Mouse (Mus musculus): ENCODE results near the gene Proser2.

Proser2 gene

GRCm38 (mm10) chr2:6129555-6130355, at the start of gene Proser2:
Proser2 (minus strand) TSS chr2:6130211.
- in situ Hi-C loops (cut with MseI, MboI), result no loop called here

GRCm38 (mm10) chr2:6179749-6180117, 49.7 kb upstream of the Proser2 start:
- in situ Hi-C loops (cut with MseI, MboI), result no loop called here

GRCm38 (mm10) chr2:6178901-6179748, 49.1 kb upstream of the Proser2 start:
- in situ Hi-C loops (cut with MseI, MboI), result no loop called here

GRCm38 (mm10) chr2:6173013-6173412, 43.0 kb upstream of the Proser2 start:
- in situ Hi-C loops (cut with MseI, MboI), result no loop called here

- in situ Hi-C loops (cut with MseI, MboI), result loop anchor here (5.0 to 10.0 kb wide), 3 partner anchors 134 to 174 kb away; no protein-coding TSS in a partner anchor
Observed at GRCm38 (mm10) chr2:6168560-6168959, 38.5 kb upstream of the Proser2 start.

- in situ Hi-C loops (cut with MseI, MboI), result loop anchor here (5.0 to 10.0 kb wide), 3 partner anchors 133 to 173 kb away; no protein-coding TSS in a partner anchor
Observed at GRCm38 (mm10) chr2:6167843-6168558, 38.0 kb upstream of the Proser2 start.

- in situ Hi-C loops (cut with MseI, MboI), result loop anchor here (5.0 to 10.0 kb wide), 3 partner anchors 131 to 171 kb away; no protein-coding TSS in a partner anchor
Observed at GRCm38 (mm10) chr2:6165771-6166170, 35.8 kb upstream of the Proser2 start.

- in situ Hi-C loops (cut with MseI, MboI), result loop anchor here (5.0 to 10.0 kb wide), 3 partner anchors 130 to 170 kb away; no protein-coding TSS in a partner anchor
Observed at GRCm38 (mm10) chr2:6164606-6165290, 34.7 kb upstream of the Proser2 start.

- in situ Hi-C loops (cut with MseI, MboI), result loop anchor here in 1 of 2 experiments (10.0 kb wide), 2 partner anchors 128 to 168 kb away; no protein-coding TSS in a partner anchor
Observed at GRCm38 (mm10) chr2:6162366-6163040, 32.5 kb upstream of the Proser2 start.

- in situ Hi-C loops (cut with MseI, MboI), result loop anchor here in 1 of 2 experiments (10.0 kb wide), 2 partner anchors 125 to 165 kb away; no protein-coding TSS in a partner anchor
Observed at GRCm38 (mm10) chr2:6159735-6160134, 29.7 kb upstream of the Proser2 start.

GRCm38 (mm10) chr2:6159219-6159618, 29.2 kb upstream of the Proser2 start:
- in situ Hi-C loops (cut with MseI, MboI), result no loop called here

- in situ Hi-C loops (cut with MseI, MboI), result no loop called here
Observed at GRCm38 (mm10) chr2:6157635-6158034, 27.6 kb upstream of the Proser2 start.

GRCm38 (mm10) chr2:6157208-6157607, 27.2 kb upstream of the Proser2 start:
- in situ Hi-C loops (cut with MseI, MboI), result no loop called here

GRCm38 (mm10) chr2:6149801-6150200, 19.8 kb upstream of the Proser2 start:
- in situ Hi-C loops (cut with MseI, MboI), result no loop called here

GRCm38 (mm10) chr2:6146901-6147300, 16.9 kb upstream of the Proser2 start:
- in situ Hi-C loops (cut with MseI, MboI), result no loop called here

GRCm38 (mm10) chr2:6146257-6146656, 16.2 kb upstream of the Proser2 start:
- in situ Hi-C loops (cut with MseI, MboI), result no loop called here

GRCm38 (mm10) chr2:6145611-6146010, 15.6 kb upstream of the Proser2 start:
- in situ Hi-C loops (cut with MseI, MboI), result no loop called here

GRCm38 (mm10) chr2:6142915-6143654, 13.1 kb upstream of the Proser2 start:
- in situ Hi-C loops (cut with MseI, MboI), result no loop called here

GRCm38 (mm10) chr2:6140572-6141161, 10.7 kb upstream of the Proser2 start:
- in situ Hi-C loops (cut with MseI, MboI), result no loop called here

All from mouse trophoblast stem cell (cell line).